Mouse (Mus musculus): ENCODE results near the gene Dyrk3.

Dyrk3 gene

DNA sequence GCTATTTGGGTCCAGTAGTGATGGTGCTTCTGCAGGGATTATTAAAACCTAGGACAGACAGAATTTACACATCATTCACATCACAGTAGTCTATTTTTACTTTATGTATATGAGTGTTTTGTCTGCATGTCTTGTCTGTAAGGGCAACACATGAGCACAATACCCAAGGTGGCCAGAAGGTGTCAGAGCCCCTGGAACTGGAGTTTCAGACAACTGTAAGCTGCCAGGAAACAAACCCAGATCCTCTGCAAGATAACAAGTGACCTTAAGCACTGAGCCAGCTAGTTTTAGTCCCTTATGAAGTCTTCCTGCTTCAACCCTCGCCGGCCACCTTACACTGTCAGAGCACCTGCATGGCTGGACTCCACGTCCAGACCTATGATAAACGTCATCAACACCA is 58.4 kb downstream of the Dyrk3 start:
- H3K9me3 ChIP-seq (ENCODE audit: low read length), result no peaks in the 10 kb centered on the region
- H3K27me3 ChIP-seq (ENCODE audit: insufficient read depth, low read length), result peaks cover 25% of the 10 kb centered on the region
- no peaks in the 10 kb centered on the region for H3K36me3 ChIP-seq (ENCODE audit: insufficient read depth, low read length)
- H3K4me1 ChIP-seq (replicated peaks; ENCODE audit: low read depth, low read length), result peaks cover 5% of the 10 kb centered on the region
- TF ChIP-seq CTCF (conservative IDR thresholded peaks at IDR 0.05; ENCODE audit: low read length), result 0 out of 2 replicates have a peak, but pooled peaks have one; percentile 6
- TF ChIP-seq POU5F1 (IDR thresholded peaks at IDR 0.05; ENCODE audit: borderline replicate concordance, low read length), result no peak
- TF ChIP-seq NANOG (IDR thresholded peaks at IDR 0.05; ENCODE audit: borderline replicate concordance, low read length), result no peak
- no peak overlapping the region for H3K4me3 ChIP-seq (replicated peaks; ENCODE audit: low read length)

GRCm38 (mm10) chr1:131078761-131079330 is 59.3 kb downstream of the Dyrk3 start:
- Histone ChIP-seq H3K4me3 (replicated peaks; ENCODE audit: low read length) (no peak overlapping the region), H3K36me3 (ENCODE audit: insufficient read depth, low read length) (no peaks in the 10 kb centered on the region), H3K27me3 (ENCODE audit: insufficient read depth, low read length) (peaks cover 17% of the 10 kb centered on the region), H3K4me1 (replicated peaks; ENCODE audit: low read depth, low read length) (no peaks in the 10 kb centered on the region), H3K9me3 (ENCODE audit: low read length) (no peaks in the 10 kb centered on the region)
- TF ChIP-seq NANOG (IDR thresholded peaks at IDR 0.05; ENCODE audit: borderline replicate concordance, low read length) (no peak), CTCF (conservative IDR thresholded peaks at IDR 0.05; ENCODE audit: low read length) (no peak), POU5F1 (IDR thresholded peaks at IDR 0.05; ENCODE audit: borderline replicate concordance, low read length) (no peak)

All from E14TG2a.4 (cell line).